Mouse (Mus musculus): ENCODE results near the gene Wfdc8.
A peak's percentile ranks its signal among the peaks of the same experiment; 100 is the strongest.

Wfdc8 gene

GRCm38 (mm10) chr2:164563339-164564038 is 49.9 kb downstream of the Wfdc8 start:
- peak; percentile 28 for DNase-seq (ENCODE audit: extremely low spot score, low read depth, low spot score)

- DNase-seq (ENCODE audit: extremely low spot score, low read depth, low spot score) = no peak
Measured at GRCm38 (mm10) chr2:164562391-164563188, 50.8 kb downstream of the Wfdc8 start, which contains the start of gene Wfdc2. Gene Wfdc2 (plus strand): TSS chr2:164562413.

GRCm38 (mm10) chr2:164560106-164560505 is 53.3 kb downstream of the Wfdc8 start:
- no peak for DNase-seq (ENCODE audit: extremely low spot score, low read depth, low spot score)

- no peak for DNase-seq (ENCODE audit: extremely low spot score, low read depth, low spot score)
Measured at GRCm38 (mm10) chr2:164558991-164559645, 54.3 kb downstream of the Wfdc8 start.

GRCm38 (mm10) chr2:164558426-164558825 is 55.0 kb downstream of the Wfdc8 start:
- no peak for DNase-seq (ENCODE audit: extremely low spot score, low read depth, low spot score)

GRCm38 (mm10) chr2:164551502-164551901 is 61.9 kb downstream of the Wfdc8 start:
- DNase-seq (ENCODE audit: extremely low spot score, low read depth, low spot score) = no peak

GRCm38 (mm10) chr2:164550895-164551269 is 62.5 kb downstream of the Wfdc8 start:
- no peak for DNase-seq (ENCODE audit: extremely low spot score, low read depth, low spot score)

- no peak for DNase-seq (ENCODE audit: extremely low spot score, low read depth, low spot score)
Measured at GRCm38 (mm10) chr2:164549963-164550894, 63.2 kb downstream of the Wfdc8 start.

- DNase-seq (ENCODE audit: extremely low spot score, low read depth, low spot score) = no peak
Measured at GRCm38 (mm10) chr2:164549338-164549737, 64.1 kb downstream of the Wfdc8 start.

All from hindlimb bud, embryonic 11.5 days (tissue).